Mouse (Mus musculus) spleen, postnatal 10 days (tissue): Measurements from ENCODE around the gene Lsm3.

Source experiments
- DNase-seq, 2 experiments: peaks; one replicate each; pipeline ENCODE4 v3.0.0; 2021 to 2022; ENCODE audit warnings: low spot score in 2 of 2

Gene Lsm3

GRCm38 (mm10) chr6:91510211-91510610 is 5.5 kb upstream of the Lsm3 start:
- DNase-seq = no peak

DNA sequence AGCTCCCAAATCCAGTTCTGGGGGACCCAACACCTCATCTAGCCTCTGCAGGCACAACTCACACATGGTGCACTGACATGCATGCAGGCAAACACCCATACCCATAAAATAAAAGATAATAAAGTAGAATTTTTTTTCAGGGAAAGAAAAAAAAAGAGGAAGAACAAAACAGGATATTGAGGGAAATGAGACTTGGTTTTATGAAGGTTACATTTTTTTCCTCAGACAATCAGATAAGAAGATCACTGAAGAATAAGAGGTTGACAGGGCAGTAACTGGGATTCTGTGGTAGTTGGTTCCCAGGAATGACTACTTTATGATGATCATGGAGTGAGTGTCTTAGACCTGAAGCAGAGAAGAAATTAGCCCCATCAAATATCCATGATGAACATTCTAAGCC is 1.6 kb upstream of the Lsm3 start:
- no peak for DNase-seq

DNA sequence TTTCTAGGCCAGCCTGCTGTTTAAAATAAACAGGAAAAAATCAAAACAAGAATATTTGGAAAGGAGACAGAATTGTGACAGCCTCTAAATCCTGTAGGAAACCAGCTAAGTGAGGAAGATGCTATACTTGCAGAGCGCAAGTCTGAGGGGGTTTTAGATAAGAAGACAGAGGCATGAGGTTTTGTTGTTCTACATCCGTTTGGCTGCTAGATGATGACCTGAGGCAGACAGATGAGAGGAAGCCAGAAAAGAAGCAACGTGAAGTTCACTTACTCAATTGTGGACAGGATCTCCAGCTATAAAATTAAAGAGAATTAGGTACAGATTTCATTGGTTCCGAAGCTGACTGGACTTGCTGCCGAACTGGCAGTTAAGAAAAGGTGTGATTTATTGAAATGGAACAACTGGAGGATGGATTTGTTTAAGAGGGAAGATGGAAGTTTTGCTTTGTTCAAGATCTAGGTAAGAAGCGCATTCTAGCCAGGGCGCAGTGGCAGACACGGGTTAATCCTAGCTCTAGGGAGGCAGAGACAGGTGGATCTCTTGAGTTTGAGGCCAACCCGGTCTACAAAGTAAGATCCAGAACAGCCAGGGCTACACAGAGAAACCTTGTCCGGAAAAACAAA is 878 bp upstream of the Lsm3 start:
- no peak for DNase-seq

- DNase-seq = no peak
Observed at GRCm38 (mm10) chr6:91518454-91519020, 2.8 kb downstream of the Lsm3 start.

DNA sequence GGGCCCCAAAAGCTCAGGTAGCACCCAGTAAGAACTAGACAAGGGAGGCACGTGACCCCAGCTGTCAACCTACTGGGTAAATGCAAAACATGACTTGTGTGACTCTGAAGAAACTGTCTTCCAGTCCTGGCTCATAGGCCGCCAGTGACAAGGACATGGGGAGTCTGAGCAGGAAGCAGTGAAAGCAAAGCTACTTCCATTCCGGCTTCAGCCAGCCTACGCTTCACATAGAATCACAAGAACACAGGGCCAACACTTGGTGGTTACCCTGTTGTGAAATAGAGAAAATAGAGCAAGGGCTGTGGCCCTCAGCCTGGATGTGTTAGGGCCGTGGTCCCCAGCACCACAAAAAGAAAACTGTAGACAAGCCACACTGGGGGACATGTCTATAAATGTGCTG is 7.1 kb downstream of the Lsm3 start:
- no peak for DNase-seq

DNA sequence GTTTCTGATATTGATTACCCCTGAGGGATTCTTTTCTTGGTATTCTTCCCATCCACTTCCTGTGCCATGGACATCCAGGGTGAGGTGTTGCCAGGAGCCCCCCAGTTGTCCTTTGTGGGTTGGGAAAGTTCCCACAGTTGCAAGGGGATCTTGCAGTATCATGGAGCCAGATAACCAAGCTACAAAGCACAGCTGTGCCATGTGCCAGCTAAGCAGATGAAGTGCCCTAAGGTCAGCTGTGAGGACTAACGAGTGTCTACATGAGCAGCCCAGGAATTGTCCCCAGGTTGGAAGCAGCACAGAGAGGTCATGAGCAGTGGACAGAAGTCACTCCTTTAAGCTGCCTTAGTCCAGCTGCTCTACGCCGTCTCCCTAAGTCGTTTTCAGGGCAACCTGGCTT is 9.8 kb downstream of the Lsm3 start:
- no peak for DNase-seq

DNA sequence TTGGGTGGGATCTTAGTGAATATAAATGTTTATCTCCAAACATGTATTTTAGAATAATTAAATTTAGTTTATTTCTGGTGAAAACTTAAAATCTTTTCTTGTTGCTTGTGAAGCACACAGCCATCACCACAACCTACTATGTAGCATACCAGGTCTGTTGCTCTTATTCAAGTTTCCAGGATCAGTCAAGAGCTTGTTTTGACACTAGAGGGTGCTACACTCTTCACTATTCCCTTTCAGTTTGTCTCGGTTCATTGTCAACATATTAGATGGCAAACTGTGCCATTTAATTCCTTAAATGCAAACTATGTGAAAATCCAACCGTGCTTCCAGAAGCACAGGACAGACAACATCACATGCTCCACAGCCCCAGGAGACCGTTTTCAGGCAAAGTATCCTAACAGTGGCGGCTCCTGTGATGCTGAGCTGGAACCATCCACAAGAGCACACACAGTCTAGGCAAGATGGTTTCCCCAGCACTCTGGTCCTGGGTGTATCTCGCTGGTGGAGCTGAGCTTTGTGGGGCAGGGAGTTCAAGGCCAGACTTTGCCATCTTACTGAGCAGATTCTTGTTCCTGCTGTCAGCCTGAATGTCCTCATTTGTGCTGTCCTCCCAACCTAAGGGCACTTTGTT is 11.6 kb downstream of the Lsm3 start:
- no peak for DNase-seq

DNA sequence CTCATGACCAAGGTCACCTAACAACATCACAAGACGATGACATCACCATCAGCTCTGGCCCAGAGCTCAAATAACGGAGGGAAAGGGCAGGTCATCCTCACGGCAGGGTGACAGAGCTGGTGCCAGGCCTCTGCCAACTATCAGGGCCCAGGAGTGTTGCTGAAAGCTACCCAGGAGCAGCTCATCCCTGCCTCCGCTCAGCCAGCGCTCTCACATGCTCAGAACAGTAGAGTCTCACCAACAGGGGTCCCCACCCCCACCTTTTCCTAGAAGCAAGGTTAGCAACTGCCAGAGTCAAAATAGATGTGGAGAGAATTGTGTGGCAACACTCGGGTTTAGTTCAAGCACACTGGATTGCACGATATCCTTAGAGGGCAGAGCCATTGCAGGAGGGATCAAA is 12.5 kb downstream of the Lsm3 start:
- no peak for DNase-seq

DNA sequence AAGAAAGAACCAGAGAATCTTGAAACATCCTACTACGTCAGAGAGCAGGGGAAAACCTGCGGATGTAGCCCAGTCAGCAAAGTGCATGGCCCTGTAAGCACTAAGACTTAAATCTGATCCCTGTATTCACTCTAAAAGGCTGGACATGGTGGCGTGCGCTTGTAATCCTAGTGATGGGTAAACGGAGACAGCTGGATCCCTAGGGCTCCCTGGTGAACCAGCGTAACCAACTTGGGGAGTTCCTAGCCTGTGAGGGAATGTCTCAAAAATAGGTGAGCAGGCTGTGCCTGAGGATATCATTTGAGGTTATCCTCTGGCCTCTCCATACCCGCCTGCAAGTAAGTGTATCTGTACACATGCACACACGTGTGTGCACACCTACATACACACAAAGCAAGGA is 14.9 kb downstream of the Lsm3 start:
- DNase-seq = no peak

DNA sequence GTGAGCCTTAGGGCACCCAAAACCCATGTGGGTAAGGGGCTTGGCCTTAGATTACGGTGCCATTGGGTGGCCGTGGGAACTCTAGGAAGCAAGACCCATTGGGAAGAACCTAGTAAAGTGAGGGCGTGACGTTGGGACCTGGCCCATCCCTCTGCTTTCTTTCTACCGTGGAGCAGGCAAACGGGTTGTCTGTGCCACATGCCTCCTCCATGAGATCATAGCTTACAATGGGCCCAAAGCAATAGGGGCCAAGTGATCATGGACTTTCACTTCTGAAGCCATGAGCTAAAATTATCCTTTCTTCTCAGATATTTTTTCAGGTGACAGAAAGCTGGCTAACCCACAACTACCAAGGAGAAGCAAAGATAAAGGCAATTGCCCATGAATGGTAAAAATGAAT is 15.5 kb downstream of the Lsm3 start:
- DNase-seq = no peak

GRCm38 (mm10) chr6:91532661-91533060 is 16.9 kb downstream of the Lsm3 start:
- DNase-seq = no peak

GRCm38 (mm10) chr6:91533359-91533758 is 17.6 kb downstream of the Lsm3 start:
- DNase-seq = no peak

DNA sequence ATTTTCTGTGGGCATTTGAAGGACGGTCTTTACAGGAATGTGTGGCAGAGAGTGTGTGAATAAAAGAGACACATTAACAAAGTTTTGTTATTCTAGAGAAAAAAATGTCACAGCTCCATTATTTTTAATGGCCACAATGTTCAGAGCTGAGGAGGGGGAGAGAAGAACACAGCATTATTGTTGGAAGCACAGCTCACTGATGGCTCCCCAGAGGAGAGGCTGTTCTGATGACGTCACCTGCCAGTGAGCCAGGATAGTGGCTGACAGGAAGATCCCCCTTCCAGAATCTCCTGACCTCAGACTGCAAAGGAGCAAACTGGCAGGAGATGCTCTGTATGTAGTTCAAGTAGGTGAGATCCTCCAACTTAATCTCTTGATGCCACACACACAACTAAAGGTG is 18.0 kb downstream of the Lsm3 start:
- DNase-seq = no peak

DNA sequence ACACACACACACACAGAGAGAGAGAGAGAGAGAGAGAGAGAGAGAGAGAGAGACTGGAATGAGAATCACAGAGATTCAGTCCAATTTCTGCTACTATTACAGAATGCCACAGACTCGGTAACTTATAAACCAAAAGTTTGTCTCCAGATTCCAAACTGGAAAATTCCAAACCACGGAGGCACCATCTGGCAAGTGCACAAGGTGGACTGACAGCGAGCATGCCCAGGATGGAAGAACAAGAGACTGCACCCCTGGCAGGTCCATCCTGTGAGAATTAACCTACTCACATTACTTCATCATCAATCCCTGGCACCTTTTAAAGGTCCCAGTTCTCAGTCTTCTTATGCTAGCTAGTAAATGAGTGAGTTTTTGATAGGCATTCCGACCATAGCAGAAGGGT is 18.5 kb downstream of the Lsm3 start:
- DNase-seq = no peak

DNA sequence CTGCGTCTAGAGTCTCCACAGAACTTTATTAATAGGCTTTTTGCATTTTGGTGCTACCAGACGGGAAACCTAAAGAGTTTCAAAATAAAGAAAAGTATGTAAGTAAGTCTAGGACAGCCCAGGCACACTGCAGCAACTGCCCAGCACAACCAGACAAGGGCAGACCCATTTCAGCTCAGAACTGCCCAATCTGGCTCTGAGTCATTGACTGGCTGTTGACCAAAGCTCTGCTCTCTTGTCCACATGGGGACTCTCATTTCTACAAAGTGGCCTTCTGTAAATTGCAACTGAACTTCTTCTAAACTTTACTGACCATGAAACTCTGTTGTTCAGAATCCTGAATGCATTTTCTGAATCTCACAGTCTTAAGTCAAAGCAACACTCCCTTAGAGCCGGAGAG is 19.5 kb downstream of the Lsm3 start:
- DNase-seq = no peak

GRCm38 (mm10) chr6:91536047-91536765 is 20.5 kb downstream of the Lsm3 start:
- no peak for DNase-seq

DNA sequence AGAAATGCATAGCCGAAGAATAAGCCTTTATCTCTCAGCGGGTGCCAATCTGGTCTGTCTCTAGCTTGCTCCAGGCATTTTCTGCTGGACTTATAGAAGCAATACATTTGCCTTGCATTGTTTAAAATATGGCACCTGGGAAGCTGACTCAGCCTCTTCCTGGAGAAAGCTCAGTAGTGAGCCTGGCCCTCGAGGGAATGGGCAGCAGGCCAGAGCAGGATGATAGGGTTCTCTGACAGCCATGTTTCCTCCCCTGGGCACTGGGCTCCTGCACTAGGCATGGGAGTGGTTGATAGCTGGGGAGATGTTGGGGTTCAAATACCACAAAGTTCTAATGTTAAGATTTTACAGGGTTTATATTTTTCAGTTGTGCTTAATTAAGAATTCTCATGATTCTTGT is 25.5 kb downstream of the Lsm3 start:
- DNase-seq = no peak

- no peak for DNase-seq
Observed at GRCm38 (mm10) chr6:91543056-91543455, 27.3 kb downstream of the Lsm3 start.

DNA sequence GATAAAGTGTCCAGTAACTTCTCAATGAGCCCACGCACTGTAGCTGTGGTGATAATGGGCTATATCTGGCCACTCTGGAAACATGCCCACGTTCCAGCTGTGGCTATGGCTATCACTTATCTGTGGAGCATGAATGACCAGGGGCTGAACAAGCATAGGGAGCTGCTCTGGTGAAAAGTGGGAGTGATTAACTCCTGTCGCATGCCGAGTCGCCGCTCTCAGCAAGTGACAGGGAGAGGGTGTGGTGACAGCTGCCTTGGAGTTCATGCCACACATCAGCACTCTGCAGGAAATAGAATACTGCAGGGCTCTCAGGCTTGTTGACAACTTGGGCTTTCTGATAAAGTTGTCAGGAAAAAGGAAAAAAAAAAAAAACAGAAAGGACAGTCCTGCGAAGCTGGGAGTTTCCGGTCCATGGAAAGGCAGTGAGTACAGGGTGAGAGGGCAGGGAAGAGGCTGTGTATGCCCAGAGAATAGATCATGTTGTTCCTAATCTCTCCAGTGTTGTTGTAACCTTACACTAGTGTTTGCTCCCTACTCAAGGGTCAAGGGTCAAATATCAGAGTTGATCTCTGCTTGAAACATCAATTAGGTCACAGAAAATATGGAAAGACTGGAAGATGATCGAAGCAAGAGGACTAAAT is 30.6 kb downstream of the Lsm3 start:
- no peak for DNase-seq

DNA sequence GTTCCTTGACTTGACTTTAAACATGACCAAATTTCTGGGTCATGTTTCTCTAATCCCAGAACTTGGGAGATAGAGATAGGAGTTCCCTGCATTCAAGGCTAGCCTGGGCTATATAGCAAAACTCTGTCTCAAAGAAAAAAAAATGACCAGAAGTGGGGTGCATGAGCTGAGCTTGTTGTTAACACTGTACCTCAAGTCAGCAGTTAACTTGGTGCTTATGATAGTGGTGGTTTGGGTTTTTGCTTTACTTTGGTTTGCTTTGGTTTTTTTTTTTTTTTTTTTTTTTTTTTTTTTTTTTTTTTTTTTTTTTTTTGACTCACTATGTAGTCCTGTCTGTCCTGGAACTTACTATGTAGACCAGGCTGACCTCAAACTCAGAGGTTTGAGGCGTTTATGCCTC is 31.6 kb downstream of the Lsm3 start:
- no peak for DNase-seq

DNA sequence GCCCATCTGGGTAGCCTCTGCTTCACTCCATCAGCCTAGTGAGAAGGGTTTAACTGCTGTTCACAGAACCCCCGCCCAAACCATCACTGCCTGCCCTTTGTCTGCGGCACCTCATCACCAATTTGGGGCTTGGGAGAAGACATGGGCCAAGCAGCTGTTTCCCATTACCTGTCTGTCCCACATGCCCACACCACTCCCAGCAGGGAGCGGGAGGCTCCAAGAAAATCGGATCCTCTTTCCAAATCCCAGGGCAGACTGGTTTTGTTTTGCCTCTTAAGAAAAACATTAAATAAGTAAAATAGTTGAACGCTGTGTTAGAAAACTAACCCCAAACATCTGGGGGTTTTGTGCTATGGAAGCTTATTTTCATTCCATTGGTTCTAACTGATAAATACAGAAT is 33.9 kb downstream of the Lsm3 start:
- no peak for DNase-seq

DNA sequence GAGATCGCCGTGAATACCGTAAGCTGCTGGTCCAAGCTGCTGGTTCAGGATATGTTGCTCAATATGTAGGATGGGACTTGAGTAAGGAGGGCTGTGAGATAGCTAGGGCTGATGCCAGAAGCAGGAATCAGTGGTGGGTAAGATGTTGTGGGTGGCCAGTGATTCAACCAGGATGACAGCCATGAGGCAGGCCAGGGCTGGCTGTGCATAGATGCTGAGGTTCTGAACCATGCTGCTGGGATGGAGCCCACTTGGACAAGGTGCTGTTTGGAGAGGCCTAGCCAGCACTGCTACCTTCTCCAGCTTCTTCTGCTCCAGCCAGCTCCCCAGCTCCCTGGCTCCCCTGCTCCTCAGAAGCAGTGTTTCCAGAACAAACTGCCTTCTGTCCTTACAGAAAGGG is 35.9 kb downstream of the Lsm3 start:
- no peak for DNase-seq

DNA sequence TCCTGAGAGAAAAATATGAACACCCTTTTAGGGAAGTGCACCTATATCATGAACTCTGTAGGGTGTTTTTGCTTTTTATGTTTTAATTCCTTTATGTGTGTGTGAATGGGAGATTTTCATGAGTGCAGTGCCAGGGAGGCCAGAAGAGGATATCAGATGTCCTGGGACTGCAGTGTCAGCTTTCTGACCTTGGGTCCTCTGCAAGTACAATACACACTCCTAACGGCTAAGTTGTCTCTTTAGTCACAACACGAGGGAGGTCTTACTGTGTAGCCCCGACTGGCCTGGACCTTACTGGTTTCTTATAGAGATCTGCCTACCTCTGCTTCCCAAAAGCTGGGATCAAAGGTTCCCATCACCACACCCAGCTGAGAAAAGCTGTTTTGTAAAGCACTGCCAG is 37.0 kb downstream of the Lsm3 start:
- DNase-seq = no peak
